In the genomic region with DNA sequence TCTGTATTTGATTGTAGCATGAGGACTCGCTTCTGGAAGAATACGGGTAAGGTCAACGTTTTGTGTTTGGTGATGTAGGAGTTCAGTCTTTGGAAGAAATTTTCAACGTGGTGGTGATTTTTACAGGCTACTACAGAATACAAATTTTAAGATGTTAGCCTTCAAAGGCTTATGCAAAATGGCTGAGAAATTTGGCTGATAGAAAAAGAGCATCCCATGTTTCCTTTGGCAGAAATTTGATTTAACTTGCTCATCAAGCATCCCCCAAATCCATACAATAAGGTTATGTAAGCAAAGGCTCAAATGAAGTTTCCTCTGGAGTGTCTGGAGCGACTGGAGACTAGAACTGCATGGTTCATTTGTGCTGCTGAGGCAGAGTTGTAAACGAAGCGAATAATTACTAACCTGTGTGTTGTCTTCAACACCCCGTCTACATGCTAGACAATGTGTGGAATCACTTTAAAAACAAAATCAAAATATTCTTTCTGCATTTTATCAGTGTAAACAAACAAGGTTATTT, we compare ENCODE assay signal across 8 mouse cellular contexts. TPM values are rescaled to one million over a fixed set of nuclear protein-coding genes. Genes with fewer than 3 reads are reported as not detected.
A peak's percentile ranks its signal among the peaks of the same experiment; 100 is the strongest.
DNase-seq lines count a peak whose midpoint lies in the region; ATAC-seq lines count a peak whose summit lies in the region.

No protein-coding gene starts in this region.

- no peaks in the 10 kb centered on the region for H3K9me3 ChIP-seq in neural tube, embryonic 11.5 days (ENCODE audit: control insufficient read depth, low read length)
- H3K9me3 ChIP-seq in liver, embryonic 13.5 days (replicated peaks), result no peaks in the 10 kb centered on the region

- peak overlapping the region; percentile 77 for H3K4me2 ChIP-seq in neural tube, embryonic 11.5 days (ENCODE audit: low read depth)
- H3K4me2 ChIP-seq in liver, embryonic 13.5 days, result peak overlapping the region; percentile 95

- H3K9ac ChIP-seq in neural tube, embryonic 11.5 days (ENCODE audit: low read length), result no peak overlapping the region
- peak overlapping the region; percentile 91 for H3K9ac ChIP-seq in liver, embryonic 13.5 days

- WGBS in neural tube, embryonic 11.5 days, result 23% methylated on average over 8 of the region's 8 CpGs
- WGBS in liver, embryonic 13.5 days (ENCODE audit: insufficient replicate concordance), result 49% methylated on average over 8 of the region's 8 CpGs

- no peak overlapping the region for H3K27ac ChIP-seq in neural tube, embryonic 11.5 days (ENCODE audit: low read depth, low read length)
- 0 out of 2 replicates have a peak overlapping the region, but pooled peaks have one; percentile 13 for H3K27ac ChIP-seq in liver, embryonic 13.5 days

- peak; percentile 53 for DNase-seq in cerebellum, adult 9-10 months
- DNase-seq in cerebellum, adult 11 months, result no peak
- no peak for DNase-seq in neural tube, embryonic 11.5 days (ENCODE audit: low spot score)
- DNase-seq in neural tube, embryonic 10.5 days (ENCODE audit: extremely low spot score, low spot score), result no peak
- no peak for DNase-seq in liver, embryonic 13.5 days
- DNase-seq in right cerebral cortex, postnatal 25 days, result no peak
- DNase-seq in frontal cortex, postnatal 36 days (ENCODE audit: low spot score in 2 of 2), result no peak
- no peak for DNase-seq in B cell, adult 2 months

- H3K4me3 ChIP-seq in neural tube, embryonic 11.5 days (ENCODE audit: low read depth, low read length), result peak overlapping the region; percentile 77
- peak overlapping the region; percentile 85 for H3K4me3 ChIP-seq in liver, embryonic 13.5 days (replicated peaks)

- ATAC-seq in neural tube, embryonic 11.5 days (ENCODE audit: insufficient read depth, low FRiP score, low TSS enrichment), result no peak
- ATAC-seq in liver, embryonic 13.5 days (ENCODE audit: low read depth), result no peak

- peaks cover under 1% of the 10 kb centered on the region; the same call in 1 of the 2 replicates for H3K4me1 ChIP-seq in neural tube, embryonic 11.5 days (ENCODE audit: control insufficient read depth, insufficient read depth, low read length)
- H3K4me1 ChIP-seq in liver, embryonic 13.5 days (replicated peaks), result peaks cover 55% of the 10 kb centered on the region

- H3K27me3 ChIP-seq in neural tube, embryonic 11.5 days (ENCODE audit: control insufficient read depth, insufficient read depth, low read length), result no peaks in the 10 kb centered on the region
- no peaks in the 10 kb centered on the region for H3K27me3 ChIP-seq in liver, embryonic 13.5 days

- H3K36me3 ChIP-seq in neural tube, embryonic 11.5 days (ENCODE audit: control insufficient read depth, insufficient read depth, low read length), result no peaks in the 10 kb centered on the region
- no peaks in the 10 kb centered on the region for H3K36me3 ChIP-seq in liver, embryonic 13.5 days

RNA-seq across cellular contexts. Expression of a gene that starts 1.5 kb away (rescaled TPM):
- polyA plus RNA-seq in neural tube, embryonic 11.5 days (2014; fragmentation: Nextera tagmentation; extraction: Ambion mirVana), result 34.2 TPM in 2 replicates
- 4.2 and 4.4 TPM in 2 replicates for polyA plus RNA-seq in liver, embryonic 13.5 days (2015; fragmentation: Nextera tagmentation; extraction: Ambion mirVana)
